Mouse (Mus musculus) megakaryocyte, adult 5-6 weeks (primary cell): ENCODE measurements around the gene Ccdc92b. TPM values are rescaled to one million over a fixed set of nuclear protein-coding genes. Genes with fewer than 3 reads are reported as not detected.

ENCODE experiments used
- ATAC-seq: 2 replicates; pipeline ENCODE4 v1.8.0; 2016; ENCODE audit warnings: mild to moderate bottlenecking, inconsistent platforms; ENCODE audit not compliant: poor library complexity, severe bottlenecking
- total RNA-seq, 2 experiments: library from RNA; stranded (forward) in 1 of 2; stranded (reverse) in 1 of 2; fragments of 153-499, 151-499 nt in 1 of 2; fragments of 221-1000, 200-1000 nt in 1 of 2; gene quantifications; 2 replicates each; pipeline versions ENCODE4 v1.2.3 to v1.2.4; 2015 to 2017

The Ccdc92b gene
- total RNA-seq (2015) (0.05 and 0.27 TPM in 2 replicates), total RNA-seq (2017) (not detected in 2 replicates)

- peak; percentile 71 for ATAC-seq
Observed at GRCm38 (mm10) chr11:74619201-74619955, at the start of gene Ccdc92b. Ccdc92b (plus strand) TSS chr11:74619605.

GRCm38 (mm10) chr11:74569735-74570134, 49.7 kb upstream of the Ccdc92b start:
- ATAC-seq = no peak

- ATAC-seq = peak; percentile 77
Observed at GRCm38 (mm10) chr11:74572459-74573061, 46.8 kb upstream of the Ccdc92b start.

- ATAC-seq = no peak
Observed at GRCm38 (mm10) chr11:74574768-74575434, 44.5 kb upstream of the Ccdc92b start.

GRCm38 (mm10) chr11:74575940-74576339, 43.5 kb upstream of the Ccdc92b start:
- ATAC-seq = peak; percentile 63

GRCm38 (mm10) chr11:74577068-74577467, 42.3 kb upstream of the Ccdc92b start:
- peak; percentile 49 for ATAC-seq

GRCm38 (mm10) chr11:74581333-74581732, 38.1 kb upstream of the Ccdc92b start:
- peak; percentile 68 for ATAC-seq

GRCm38 (mm10) chr11:74582464-74582863, 36.9 kb upstream of the Ccdc92b start:
- no peak for ATAC-seq

- ATAC-seq = no peak
Observed at GRCm38 (mm10) chr11:74583824-74584349, 35.5 kb upstream of the Ccdc92b start.

- no peak for ATAC-seq
Observed at GRCm38 (mm10) chr11:74584946-74585723, 34.3 kb upstream of the Ccdc92b start.

GRCm38 (mm10) chr11:74586401-74586800, 33.0 kb upstream of the Ccdc92b start:
- ATAC-seq = no peak

- ATAC-seq = no peak
Observed at GRCm38 (mm10) chr11:74589401-74590238, 29.8 kb upstream of the Ccdc92b start.

- no peak for ATAC-seq
Observed at GRCm38 (mm10) chr11:74590239-74590596, 29.2 kb upstream of the Ccdc92b start.

- ATAC-seq = no peak
Observed at GRCm38 (mm10) chr11:74590691-74591090, 28.7 kb upstream of the Ccdc92b start.

GRCm38 (mm10) chr11:74592246-74592645, 27.2 kb upstream of the Ccdc92b start:
- ATAC-seq = no peak

GRCm38 (mm10) chr11:74597283-74597989, 22.0 kb upstream of the Ccdc92b start:
- no peak for ATAC-seq

- no peak for ATAC-seq
Observed at GRCm38 (mm10) chr11:74597990-74598337, 21.4 kb upstream of the Ccdc92b start.

- no peak for ATAC-seq
Observed at GRCm38 (mm10) chr11:74602286-74602685, 17.1 kb upstream of the Ccdc92b start.

GRCm38 (mm10) chr11:74610068-74610467, 9.3 kb upstream of the Ccdc92b start:
- no peak for ATAC-seq
